Mouse (Mus musculus): ENCODE measurements around the gene N4bp2. TPM values are rescaled to one million over a fixed set of nuclear protein-coding genes. Genes with fewer than 3 reads are reported as not detected.
"Not testable (repeated sequence)": the region's sequence is repeated elsewhere in the genome, so short reads cannot be mapped to it uniquely, and the experiment has no call there.

The N4bp2 gene
- polyA plus RNA-seq, 1 experiment from 2014 or later = 34.5 TPM

GRCm38 (mm10) chr5:65768007-65768406 is 4.7 kb downstream of the N4bp2 start:
- no peak overlapping the region for H3K4me2 ChIP-seq (replicated peaks)
- H3K27me3 ChIP-seq = no peaks in the 10 kb centered on the region
- H3K36me3 ChIP-seq = peaks cover 3% of the 10 kb centered on the region; the same call in 1 of the 2 replicates
- ATAC-seq (ENCODE audit: low FRiP score, low read depth) = no peak
- H3K9ac ChIP-seq (replicated peaks) = no peak overlapping the region
- no peak overlapping the region for H3K4me3 ChIP-seq
- no peaks in the 10 kb centered on the region for H3K9me3 ChIP-seq
- H3K27ac ChIP-seq (replicated peaks) = no peak overlapping the region
- peaks cover 4% of the 10 kb centered on the region for H3K4me1 ChIP-seq
- 91% methylated on average over 5 of the region's 5 CpGs for WGBS

- no peak overlapping the region for H3K9ac ChIP-seq (replicated peaks)
- WGBS = 92% methylated on average over 7 of the region's 7 CpGs
- ATAC-seq (ENCODE audit: low FRiP score, low read depth) = no peak
Measured at GRCm38 (mm10) chr5:65770065-65770464, 6.7 kb downstream of the N4bp2 start.

GRCm38 (mm10) chr5:65770493-65770892 is 7.2 kb downstream of the N4bp2 start:
- no peak overlapping the region for H3K9ac ChIP-seq (replicated peaks)

More at GRCm38 (mm10) chr5:65770065-65770464, 6.7 kb downstream of the N4bp2 start:
- no peak overlapping the region for H3K4me3 ChIP-seq
- H3K27me3 ChIP-seq = no peaks in the 10 kb centered on the region
- H3K9me3 ChIP-seq = no peaks in the 10 kb centered on the region
- H3K27ac ChIP-seq (replicated peaks) = no peak overlapping the region
- H3K4me1 ChIP-seq = peaks cover 4% of the 10 kb centered on the region
- H3K4me2 ChIP-seq (replicated peaks) = no peak overlapping the region
- peaks cover 13% of the 10 kb centered on the region for H3K36me3 ChIP-seq

GRCm38 (mm10) chr5:65773957-65774356 is 10.6 kb downstream of the N4bp2 start:
- not testable (repeated sequence) for H3K9me3 ChIP-seq; ATAC-seq (ENCODE audit: low FRiP score, low read depth); H3K9ac ChIP-seq (replicated peaks); H3K27me3 ChIP-seq; H3K4me1 ChIP-seq; H3K4me3 ChIP-seq; H3K4me2 ChIP-seq (replicated peaks); H3K27ac ChIP-seq (replicated peaks)
- H3K36me3 ChIP-seq = peaks cover 38% of the 10 kb centered on the region
- WGBS = 97% methylated on average over 3 of the region's 3 CpGs

More at GRCm38 (mm10) chr5:65770493-65770892, 7.2 kb downstream of the N4bp2 start:
- H3K9me3 ChIP-seq = no peaks in the 10 kb centered on the region
- H3K27ac ChIP-seq (replicated peaks) = no peak overlapping the region
- H3K4me1 ChIP-seq = peaks cover 2% of the 10 kb centered on the region
- H3K4me3 ChIP-seq = no peak overlapping the region
- 78% methylated on average over 4 of the region's 4 CpGs for WGBS
- no peaks in the 10 kb centered on the region for H3K27me3 ChIP-seq
- no peak overlapping the region for H3K4me2 ChIP-seq (replicated peaks)
- ATAC-seq (ENCODE audit: low FRiP score, low read depth) = no peak
- H3K36me3 ChIP-seq = peaks cover 16% of the 10 kb centered on the region

- no peak for ATAC-seq (ENCODE audit: low FRiP score, low read depth)
- no peak overlapping the region for H3K4me2 ChIP-seq (replicated peaks)
- H3K27ac ChIP-seq (replicated peaks) = no peak overlapping the region
- no peaks in the 10 kb centered on the region for H3K9me3 ChIP-seq
- peaks cover 38% of the 10 kb centered on the region for H3K36me3 ChIP-seq
- no peak overlapping the region for H3K4me3 ChIP-seq
- WGBS = 87% methylated on average over 4 of the region's 4 CpGs
- no peak overlapping the region for H3K9ac ChIP-seq (replicated peaks)
- no peaks in the 10 kb centered on the region for H3K27me3 ChIP-seq
- peaks cover 8% of the 10 kb centered on the region for H3K4me1 ChIP-seq
Measured at GRCm38 (mm10) chr5:65776166-65776565, 12.8 kb downstream of the N4bp2 start.

GRCm38 (mm10) chr5:65776907-65777306 is 13.6 kb downstream of the N4bp2 start:
- no peaks in the 10 kb centered on the region for H3K9me3 ChIP-seq
- H3K4me2 ChIP-seq (replicated peaks) = no peak overlapping the region
- WGBS = 96% methylated on average over 3 of the region's 3 CpGs
- peaks cover 8% of the 10 kb centered on the region for H3K4me1 ChIP-seq
- no peaks in the 10 kb centered on the region for H3K27me3 ChIP-seq
- no peak overlapping the region for H3K27ac ChIP-seq (replicated peaks)
- H3K4me3 ChIP-seq = no peak overlapping the region
- no peak for ATAC-seq (ENCODE audit: low FRiP score, low read depth)
- peaks cover 40% of the 10 kb centered on the region for H3K36me3 ChIP-seq
- no peak overlapping the region for H3K9ac ChIP-seq (replicated peaks)

GRCm38 (mm10) chr5:65778986-65779385 is 15.7 kb downstream of the N4bp2 start:
- WGBS = 89% methylated on average over 4 of the region's 4 CpGs
- peaks cover 39% of the 10 kb centered on the region for H3K36me3 ChIP-seq
- ATAC-seq (ENCODE audit: low FRiP score, low read depth); H3K27ac ChIP-seq (replicated peaks); H3K9ac ChIP-seq (replicated peaks); H3K4me2 ChIP-seq (replicated peaks); H3K27me3 ChIP-seq; H3K4me3 ChIP-seq; H3K9me3 ChIP-seq; H3K4me1 ChIP-seq: not testable (repeated sequence)

- ATAC-seq (ENCODE audit: low FRiP score, low read depth) = peak; percentile 89
- Histone ChIP-seq H3K36me3 (peaks cover 37% of the 10 kb centered on the region), H3K27ac (replicated peaks) (peak overlapping the region; percentile 35; the same call in 1 of the 2 replicates)
Measured at GRCm38 (mm10) chr5:65779401-65780063, 16.2 kb downstream of the N4bp2 start.

GRCm38 (mm10) chr5:65781147-65781715 is 17.9 kb downstream of the N4bp2 start:
- ATAC-seq (ENCODE audit: low FRiP score, low read depth) = no peak

More at GRCm38 (mm10) chr5:65779401-65780063, 16.2 kb downstream of the N4bp2 start:
- H3K4me3 ChIP-seq = no peak overlapping the region
- no peaks in the 10 kb centered on the region for H3K27me3 ChIP-seq
- H3K9ac ChIP-seq (replicated peaks) = no peak overlapping the region
- H3K4me2 ChIP-seq (replicated peaks) = no peak overlapping the region
- H3K4me1 ChIP-seq = peaks cover 8% of the 10 kb centered on the region
- H3K9me3 ChIP-seq = no peaks in the 10 kb centered on the region
- WGBS = 30% methylated on average over 3 of the region's 3 CpGs

GRCm38 (mm10) chr5:65781769-65782715 is 18.7 kb downstream of the N4bp2 start:
- Histone ChIP-seq H3K4me3 (no peak overlapping the region), H3K4me2 (replicated peaks) (no peak overlapping the region), H3K27ac (replicated peaks) (no peak overlapping the region), H3K36me3 (peaks cover 19% of the 10 kb centered on the region), H3K4me1 (peaks cover 8% of the 10 kb centered on the region), H3K27me3 (no peaks in the 10 kb centered on the region), H3K9me3 (no peaks in the 10 kb centered on the region), H3K9ac (replicated peaks) (no peak overlapping the region)
- 89% methylated on average over 13 of the region's 13 CpGs for WGBS
- ATAC-seq (ENCODE audit: low FRiP score, low read depth) = no peak

More at GRCm38 (mm10) chr5:65781147-65781715, 17.9 kb downstream of the N4bp2 start:
- H3K4me3 ChIP-seq = no peak overlapping the region
- no peak overlapping the region for H3K4me2 ChIP-seq (replicated peaks)
- peaks cover 27% of the 10 kb centered on the region for H3K36me3 ChIP-seq
- no peak overlapping the region for H3K27ac ChIP-seq (replicated peaks)
- no peaks in the 10 kb centered on the region for H3K27me3 ChIP-seq
- WGBS = 92% methylated on average over 5 of the region's 5 CpGs
- H3K9ac ChIP-seq (replicated peaks) = no peak overlapping the region
- H3K4me1 ChIP-seq = peaks cover 8% of the 10 kb centered on the region
- H3K9me3 ChIP-seq = no peaks in the 10 kb centered on the region

GRCm38 (mm10) chr5:65790604-65791225 is 27.4 kb downstream of the N4bp2 start:
- Histone ChIP-seq H3K36me3 (peaks cover 57% of the 10 kb centered on the region), H3K9ac (replicated peaks) (no peak overlapping the region), H3K4me3 (no peak overlapping the region), H3K27me3 (no peaks in the 10 kb centered on the region), H3K27ac (replicated peaks) (no peak overlapping the region), H3K4me2 (replicated peaks) (no peak overlapping the region), H3K4me1 (no peaks in the 10 kb centered on the region), H3K9me3 (no peaks in the 10 kb centered on the region)
- ATAC-seq (ENCODE audit: low FRiP score, low read depth) = no peak
- WGBS = 84% methylated on average over 16 of the region's 16 CpGs

Measured in midbrain, embryonic 12.5 days (tissue).